Mouse (Mus musculus) heart, embryonic 16.5 days (tissue): Measurements from ENCODE around the gene Ppp1r35. TPM values are rescaled to one million over a fixed set of nuclear protein-coding genes. Genes with fewer than 3 reads are reported as not detected.
A peak's percentile ranks its signal among the peaks of the same experiment; 100 is the strongest.
"Not testable (repeated sequence)": the region's sequence is repeated elsewhere in the genome, so short reads cannot be mapped to it uniquely, and the experiment has no call there.

Source experiments
- ATAC-seq: fragments of 200-750 bp; cut with Nextera tagmentation; replicated peaks from 2 replicates; pipeline ENCODE4 v1.8.0; 2017; ENCODE audit warnings: moderate number of reproducible peaks; ENCODE audit not compliant: insufficient read depth, low FRiP score; ENCODE audit errors: extremely low read depth
- H3K27ac ChIP-seq: fragments of 300-500 bp; sonication (generic); 2 replicates; pipeline ENCODE4 v1.5.1; 2014; ENCODE audit warnings: mild to moderate bottlenecking, low read length, control low read depth, moderate library complexity
- H3K27me3 ChIP-seq: fragments of 300-500 bp; sonication (generic); 2 replicates; pipeline ENCODE4 v1.6.1; 2014; ENCODE audit warnings: low read length, mixed read lengths; ENCODE audit not compliant: control insufficient read depth, insufficient read depth
- H3K36me3 ChIP-seq: fragments of 300-500 bp; sonication (generic); 2 replicates; pipeline ENCODE4 v1.6.1; 2014; ENCODE audit not compliant: control insufficient read depth, insufficient read depth
- H3K4me1 ChIP-seq: fragments of 300-500 bp; sonication (generic); 2 replicates; pipeline ENCODE4 v1.6.1; 2014; ENCODE audit warnings: low read length, mixed read lengths; ENCODE audit not compliant: control insufficient read depth, insufficient read depth
- H3K4me2 ChIP-seq: fragments of 300-500 bp; sonication (generic); 2 replicates; pipeline ENCODE4 v1.6.1; 2014; ENCODE audit warnings: low read depth, mild to moderate bottlenecking, control low read depth, low read length
- H3K4me3 ChIP-seq: fragments of 300-500 bp; sonication (generic); 2 replicates; pipeline ENCODE4 v1.5.1; 2014; ENCODE audit warnings: mild to moderate bottlenecking, control low read depth, low read length
- H3K9ac ChIP-seq: fragments of 300-500 bp; sonication (generic); 2 replicates; pipeline ENCODE4 v1.6.1; 2014; ENCODE audit warnings: low read length, control low read depth
- H3K9me3 ChIP-seq: fragments of 300-500 bp; sonication (generic); replicated peaks from 2 replicates; pipeline ENCODE4 v1.6.1; 2016; ENCODE audit warnings: low read length; ENCODE audit not compliant: control insufficient read depth
- WGBS: fragments of 180-500 bp; shearing (Covaris S2); extraction: QIAGEN DNeasy Blood & Tissue Kit; methylation state at CpG from one replicate; pipeline ENCODE4 v1.1.7; 2014; 5-methylcytosine and 5-hydroxymethylcytosine counted together
- polyA plus RNA-seq: library from polyadenylated mRNA; unstranded; fragments of >200 nt; fragmentation: Nextera tagmentation; extraction: Ambion mirVana; gene quantifications from 2 replicates; pipeline ENCODE4 v1.2.1, GENCODE M21; 2015

Ppp1r35 gene
- polyA plus RNA-seq, 1 experiment from 2014 or later: 22.6 TPM

DNA sequence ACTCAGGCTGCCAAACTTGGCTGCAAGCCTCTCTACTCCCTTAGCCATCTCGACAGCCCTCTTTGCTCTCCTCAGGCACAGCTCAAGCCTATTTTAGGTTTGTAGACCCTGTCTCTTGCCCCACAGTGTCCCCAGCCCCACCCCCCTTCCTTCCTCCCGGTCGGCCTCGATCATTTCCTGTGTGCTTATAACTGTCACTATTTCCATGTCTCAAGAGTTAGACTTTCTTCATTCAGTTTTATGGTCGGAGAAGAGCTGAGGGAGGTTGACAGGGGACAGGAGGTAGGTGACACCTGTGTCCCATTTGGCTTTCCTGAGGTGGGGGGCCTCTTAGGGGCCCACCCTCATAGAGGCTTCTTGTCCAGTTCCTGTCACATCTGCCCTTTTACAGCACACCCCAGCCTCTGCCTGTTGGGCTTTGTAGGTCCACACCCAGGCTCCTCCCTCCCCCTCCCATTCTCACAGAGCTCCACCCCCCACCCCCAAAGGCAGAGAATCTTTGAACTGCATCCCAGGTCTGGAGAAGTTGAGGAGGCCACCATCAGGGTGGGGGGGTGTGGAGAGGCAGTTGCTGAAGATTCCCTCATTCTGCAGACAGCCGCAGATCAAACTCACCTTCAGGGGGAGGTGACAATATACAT is 29.3 kb upstream of the Ppp1r35 start:
- peaks cover 57% of the 10 kb centered on the region for H3K4me1 ChIP-seq
- no peaks in the 10 kb centered on the region for H3K27me3 ChIP-seq
- WGBS: 34% methylated on average over 6 of the region's 6 CpGs
- peak overlapping the region; percentile 98 for H3K4me2 ChIP-seq
- no peaks in the 10 kb centered on the region for H3K9me3 ChIP-seq
- peaks cover 14% of the 10 kb centered on the region for H3K36me3 ChIP-seq
- H3K9ac ChIP-seq: peak overlapping the region; percentile 98
- ATAC-seq: no peak
- H3K4me3 ChIP-seq: peak overlapping the region; percentile 95
- H3K27ac ChIP-seq: peak overlapping the region; percentile 97

DNA sequence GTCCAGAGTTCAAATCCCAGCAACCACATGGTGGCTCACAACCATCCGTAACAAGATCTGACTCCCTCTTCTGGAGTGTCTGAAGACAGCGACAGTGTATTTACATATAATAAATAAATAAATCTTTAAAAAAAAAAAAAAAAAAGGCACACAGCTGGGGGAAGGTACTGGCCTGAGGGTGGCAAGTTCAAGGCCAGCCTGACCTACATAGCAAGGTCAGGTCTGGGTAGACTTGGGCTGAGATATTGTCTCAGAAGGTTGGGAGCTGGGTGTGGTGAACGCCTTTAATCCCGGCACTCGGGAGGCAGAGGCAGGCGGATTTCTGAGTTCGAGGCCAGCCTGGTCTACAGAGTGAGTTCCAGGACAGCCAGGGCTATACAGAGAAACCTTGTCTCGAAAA is 28.4 kb upstream of the Ppp1r35 start:
- H3K9ac ChIP-seq, H3K9me3 ChIP-seq, ATAC-seq, H3K4me2 ChIP-seq, H3K27ac ChIP-seq, H3K27me3 ChIP-seq, H3K4me3 ChIP-seq: not testable (repeated sequence)
- WGBS: 88% methylated on average over 7 of the region's 8 CpGs
- H3K36me3 ChIP-seq: peaks cover 14% of the 10 kb centered on the region
- H3K4me1 ChIP-seq: peaks cover 54% of the 10 kb centered on the region

- Histone ChIP-seq H3K9ac (peak overlapping the region; percentile 55), H3K4me2 (peak overlapping the region; percentile 41), H3K36me3 (peaks cover 17% of the 10 kb centered on the region), H3K4me3 (no peak overlapping the region), H3K27ac (peak overlapping the region; percentile 93), H3K4me1 (peaks cover 60% of the 10 kb centered on the region), H3K9me3 (no peaks in the 10 kb centered on the region), H3K27me3 (no peaks in the 10 kb centered on the region)
- WGBS: 74% methylated on average over 13 of the region's 13 CpGs
- ATAC-seq: no peak; the same call in 1 of the 2 replicates
These were observed 27.3 kb upstream of the Ppp1r35 start for GRCm38 (mm10) chr5:137751221-137751887.

- H3K27me3 ChIP-seq: no peaks in the 10 kb centered on the region
- no peaks in the 10 kb centered on the region for H3K9me3 ChIP-seq
- no peak for ATAC-seq
- H3K4me1 ChIP-seq: peaks cover 63% of the 10 kb centered on the region
- peak overlapping the region; percentile 93 for H3K27ac ChIP-seq
- 88% methylated on average over 6 of the region's 6 CpGs for WGBS
- H3K4me2 ChIP-seq: no peak overlapping the region
- peaks cover 17% of the 10 kb centered on the region for H3K36me3 ChIP-seq
- no peak overlapping the region for H3K4me3 ChIP-seq
- H3K9ac ChIP-seq: peak overlapping the region; percentile 21; the same call in 1 of the 2 replicates
These were observed 26.7 kb upstream of the Ppp1r35 start for GRCm38 (mm10) chr5:137751988-137752387.

- H3K36me3 ChIP-seq: peaks cover 21% of the 10 kb centered on the region
- H3K4me3 ChIP-seq: no peak overlapping the region
These were observed 25.4 kb upstream of the Ppp1r35 start for GRCm38 (mm10) chr5:137753111-137753832.

GRCm38 (mm10) chr5:137755425-137755824 is 23.2 kb upstream of the Ppp1r35 start:
- H3K9me3 ChIP-seq: no peaks in the 10 kb centered on the region
- 80% methylated on average over 5 of the region's 5 CpGs for WGBS
- H3K4me2 ChIP-seq: no peak overlapping the region
- peak overlapping the region; percentile 30; the same call in 1 of the 2 replicates for H3K27ac ChIP-seq
- H3K9ac ChIP-seq: no peak overlapping the region
- no peak overlapping the region for H3K4me3 ChIP-seq
- H3K27me3 ChIP-seq: no peaks in the 10 kb centered on the region
- peaks cover 29% of the 10 kb centered on the region for H3K36me3 ChIP-seq
- H3K4me1 ChIP-seq: peaks cover 64% of the 10 kb centered on the region
- ATAC-seq: no peak

More at GRCm38 (mm10) chr5:137753111-137753832, 25.4 kb upstream of the Ppp1r35 start:
- WGBS: 53% methylated on average over 13 of the region's 13 CpGs
- ATAC-seq: no peak
- no peaks in the 10 kb centered on the region for H3K9me3 ChIP-seq
- peak overlapping the region; percentile 55 for H3K9ac ChIP-seq
- H3K27me3 ChIP-seq: no peaks in the 10 kb centered on the region
- H3K27ac ChIP-seq: peak overlapping the region; percentile 58
- H3K4me2 ChIP-seq: no peak overlapping the region; the same call in 1 of the 2 replicates
- peaks cover 71% of the 10 kb centered on the region for H3K4me1 ChIP-seq

DNA sequence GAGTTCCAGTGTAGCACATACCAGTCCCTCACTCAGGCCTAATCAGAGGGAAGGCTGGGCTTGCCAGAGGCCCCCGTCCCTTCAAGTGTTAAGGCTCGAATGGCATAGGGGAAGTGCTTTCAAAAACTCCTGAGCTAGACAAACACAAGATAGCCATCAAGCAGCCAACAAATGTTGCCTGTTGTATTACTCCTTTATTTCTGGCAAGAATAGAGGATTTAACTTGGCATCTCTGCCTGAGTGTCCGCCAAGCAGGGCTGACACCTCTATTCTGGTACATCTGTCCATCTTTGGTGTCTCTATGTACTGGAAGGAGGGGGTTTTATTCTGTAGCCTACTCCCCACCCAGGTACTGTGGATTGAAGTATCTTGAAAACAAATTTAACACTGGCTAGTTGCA is 22.5 kb upstream of the Ppp1r35 start:
- ATAC-seq: no peak
- H3K27ac ChIP-seq: peak overlapping the region; percentile 19; the same call in 1 of the 2 replicates
- no peaks in the 10 kb centered on the region for H3K27me3 ChIP-seq
- H3K4me1 ChIP-seq: peaks cover 57% of the 10 kb centered on the region
- WGBS: 48% methylated on average over 3 of the region's 3 CpGs
- no peaks in the 10 kb centered on the region for H3K9me3 ChIP-seq
- no peak overlapping the region for H3K9ac ChIP-seq
- H3K36me3 ChIP-seq: peaks cover 29% of the 10 kb centered on the region
- H3K4me2 ChIP-seq: no peak overlapping the region
- H3K4me3 ChIP-seq: no peak overlapping the region

DNA sequence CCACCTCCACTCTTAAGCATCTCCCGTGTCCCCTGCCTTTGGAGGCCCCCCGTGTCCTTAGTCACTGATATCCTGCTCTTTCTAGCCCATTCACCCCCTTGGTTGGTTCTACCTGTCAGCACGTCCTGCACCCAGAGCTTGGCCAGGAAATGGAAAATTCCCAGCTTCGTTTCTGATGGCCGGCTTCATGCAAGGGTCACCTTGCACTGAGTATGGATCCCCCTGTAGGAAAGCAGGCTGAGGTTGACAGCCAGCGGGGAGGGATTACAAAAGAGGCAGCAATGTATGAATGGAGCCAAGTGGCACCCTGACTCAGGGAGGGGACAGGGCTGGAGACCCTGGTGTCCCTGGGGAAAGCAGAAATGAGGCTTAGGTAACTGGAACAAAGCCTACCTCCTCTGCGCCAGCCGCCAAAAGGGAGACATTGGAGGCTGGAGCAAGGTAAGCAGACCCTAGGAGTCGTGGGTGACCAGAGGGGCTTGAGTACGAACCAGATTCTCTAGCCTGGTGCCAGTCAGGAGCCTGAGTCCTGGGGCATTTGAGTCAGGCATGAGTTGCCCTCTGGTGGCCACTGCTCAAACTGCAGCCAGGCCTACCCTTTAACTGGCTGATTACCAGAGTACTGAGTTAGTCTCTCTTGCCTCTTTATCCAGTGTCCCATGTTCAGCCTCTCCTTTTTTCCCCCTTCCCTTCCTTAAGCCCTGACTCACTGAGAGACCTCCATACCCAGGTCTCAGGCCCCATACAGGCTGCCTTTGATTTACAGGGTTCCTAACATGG is 21.6 kb upstream of the Ppp1r35 start:
- peaks cover 21% of the 10 kb centered on the region for H3K36me3 ChIP-seq
- no peak overlapping the region for H3K4me2 ChIP-seq
- 28% methylated on average over 10 of the region's 10 CpGs for WGBS
- no peak overlapping the region for H3K9ac ChIP-seq
- peaks cover 47% of the 10 kb centered on the region for H3K4me1 ChIP-seq
- H3K27ac ChIP-seq: peak overlapping the region; percentile 61
- H3K9me3 ChIP-seq: no peaks in the 10 kb centered on the region
- peak; percentile 55; the same call in 1 of the 2 replicates for ATAC-seq
- no peaks in the 10 kb centered on the region for H3K27me3 ChIP-seq
- H3K4me3 ChIP-seq: no peak overlapping the region
